Mouse (Mus musculus) ovary, adult 2 months (tissue): ENCODE measurements around the gene Erfe. TPM values are rescaled to one million over a fixed set of nuclear protein-coding genes. Genes with fewer than 3 reads are reported as not detected.

Experiments
- polyA plus RNA-seq: library from polyadenylated mRNA; depleted of rRNA; stranded (reverse); fragments of >200 nt; gene quantifications from 2 replicates; pipeline ENCODE4 v1.2.3, GENCODE M21; 2012; rRNA removed

Gene Erfe
- polyA plus RNA-seq: 1.9 and 2.0 TPM in 2 replicates

GRCm38 (mm10) chr1:91366215-91367108 is at the start of gene Erfe:
TSS of gene Erfe (plus strand) at chr1:91366430.

GRCm38 (mm10) chr1:91321760-91322438 is 44.3 kb upstream of the Erfe start, which contains the start of gene Espnl:
TSS of gene Espnl (plus strand) at chr1:91322075.

DNA sequence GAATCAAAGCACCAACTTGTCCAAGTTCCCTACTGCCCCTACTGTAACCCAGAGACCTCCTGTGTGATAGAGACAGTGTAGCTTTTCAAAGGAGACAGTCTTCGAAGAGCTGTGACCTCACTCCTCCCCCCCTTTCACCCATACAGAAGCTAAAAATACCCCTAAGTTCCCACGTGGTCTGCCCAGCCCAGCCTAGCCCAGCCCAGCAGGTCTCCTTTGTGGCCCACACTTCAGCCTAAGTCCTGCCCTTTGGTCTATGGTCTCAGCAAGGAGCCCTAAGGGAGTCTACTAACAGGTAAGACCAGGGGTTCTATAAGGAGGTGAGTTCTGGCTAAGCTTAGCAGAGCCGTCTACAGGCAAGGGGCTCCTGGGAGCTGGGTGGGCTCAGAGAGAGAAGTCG is 15.4 kb upstream of the Erfe start, which contains the start of gene Klhl30:
Klhl30 (plus strand) TSS at position 176 of the 400 bp plus-strand sequence.

GRCm38 (mm10) chr1:91398260-91399062 is 32.2 kb downstream of the Erfe start, which contains the start of gene Ilkap:
TSS of gene Ilkap (minus strand) at chr1:91398815.

GRCm38 (mm10) chr1:91413898-91414594 is 47.8 kb downstream of the Erfe start, which contains the start of gene Hes6:
TSS of gene Hes6 (minus strand) at chr1:91414038.

Other genes with a start within 250 kb of the Erfe start
- 0.03 and 0.05 TPM in 2 replicates for gene Rbm44, start 221.3 kb upstream of the Erfe start, polyA plus RNA-seq
- 70.7 and 89.7 TPM in 2 replicates for gene Ramp1, start 186.6 kb upstream of the Erfe start, polyA plus RNA-seq
- gene Ube2f, start 116.1 kb upstream of the Erfe start, polyA plus RNA-seq: 22.7 and 23.2 TPM in 2 replicates
- gene Scly, start 68.1 kb upstream of the Erfe start, polyA plus RNA-seq: 11.9 and 12.1 TPM in 2 replicates
- gene Espnl, start 44.4 kb upstream of the Erfe start, polyA plus RNA-seq: 0.37 and 0.52 TPM in 2 replicates
- gene Klhl30, start 15.4 kb upstream of the Erfe start, polyA plus RNA-seq: 11.1 and 13.9 TPM in 2 replicates
- 73.5 and 87.0 TPM in 2 replicates for gene Ilkap, start 32.4 kb downstream of the Erfe start, polyA plus RNA-seq
- gene Hes6, start 47.6 kb downstream of the Erfe start, polyA plus RNA-seq: 74.1 and 96.0 TPM in 2 replicates
- 13.6 and 18.4 TPM in 2 replicates for gene Per2, start 92.9 kb downstream of the Erfe start, polyA plus RNA-seq
- 8.9 and 10.7 TPM in 2 replicates for gene Traf3ip1, start 128.2 kb downstream of the Erfe start, polyA plus RNA-seq
- 9.1 and 9.4 TPM in 2 replicates for gene Asb1, start 174.1 kb downstream of the Erfe start, polyA plus RNA-seq